Mouse (Mus musculus): ENCODE measurements around the gene Mif4gd. TPM values are rescaled to one million over a fixed set of nuclear protein-coding genes. Genes with fewer than 3 reads are reported as not detected.

The Mif4gd gene
- total RNA-seq (2014; rRNA removed): 12.2 and 16.9 TPM in 2 replicates
- polyA plus RNA-seq (2015; fragmentation: Nextera tagmentation; extraction: Ambion mirVana): 14.4 and 19.4 TPM in 2 replicates

GRCm38 (mm10) chr11:115612410-115613137, at the start of gene Mif4gd:
Gene Mif4gd (minus strand): TSS chr11:115612969.
- peak; percentile 71 for TF ChIP-seq CTCF (IDR thresholded peaks at IDR 0.05; ENCODE audit: low read depth)
- H3K4me1 ChIP-seq (ENCODE audit: insufficient read depth): peaks cover 14% of the 10 kb centered on the region
- peak within 1 kb of the TSS; percentile 69 for H3K4me2 ChIP-seq (ENCODE audit: low read depth)
- H3K27me3 ChIP-seq (ENCODE audit: insufficient read depth, low read length): no peaks in the 10 kb centered on the region
- peak; percentile 91 for ATAC-seq
- H3K36me3 ChIP-seq (ENCODE audit: insufficient read depth): peaks cover 26% of the 10 kb centered on the region
- peak within 1 kb of the TSS; percentile 67 for H3K9ac ChIP-seq
- under 1% methylated on average over 46 of the region's 80 CpGs for WGBS
- peak within 1 kb of the TSS; percentile 60 for H3K27ac ChIP-seq (ENCODE audit: low read depth, low read length)
- H3K4me3 ChIP-seq (ENCODE audit: low read depth, low read length): peak within 1 kb of the TSS; percentile 59
- peak; percentile 82 for DNase-seq
- H3K9me3 ChIP-seq (ENCODE audit: low read length): no peaks in the 10 kb centered on the region

GRCm38 (mm10) chr11:115660376-115660775, 47.6 kb upstream of the Mif4gd start:
- Histone ChIP-seq H3K9me3 (ENCODE audit: low read length) (no peaks in the 10 kb centered on the region), H3K36me3 (ENCODE audit: insufficient read depth) (no peaks in the 10 kb centered on the region), H3K4me3 (ENCODE audit: low read depth, low read length) (no peak overlapping the region), H3K9ac (no peak overlapping the region), H3K27me3 (ENCODE audit: insufficient read depth, low read length) (no peaks in the 10 kb centered on the region), H3K4me2 (ENCODE audit: low read depth) (no peak overlapping the region), H3K27ac (ENCODE audit: low read depth, low read length) (no peak overlapping the region), H3K4me1 (ENCODE audit: insufficient read depth) (no peaks in the 10 kb centered on the region)
- DNase-seq: no peak
- WGBS: 87% methylated on average over 4 of the region's 4 CpGs
- ATAC-seq: no peak
- no peak for TF ChIP-seq CTCF (IDR thresholded peaks at IDR 0.05; ENCODE audit: low read depth)

GRCm38 (mm10) chr11:115658521-115658920, 45.8 kb upstream of the Mif4gd start:
- TF ChIP-seq CTCF (IDR thresholded peaks at IDR 0.05; ENCODE audit: low read depth): no peak
- Histone ChIP-seq H3K9ac (no peak overlapping the region), H3K27me3 (ENCODE audit: insufficient read depth, low read length) (no peaks in the 10 kb centered on the region), H3K9me3 (ENCODE audit: low read length) (no peaks in the 10 kb centered on the region), H3K4me1 (ENCODE audit: insufficient read depth) (no peaks in the 10 kb centered on the region), H3K4me2 (ENCODE audit: low read depth) (no peak overlapping the region), H3K36me3 (ENCODE audit: insufficient read depth) (peaks cover 7% of the 10 kb centered on the region; the same call in 1 of the 2 replicates), H3K4me3 (ENCODE audit: low read depth, low read length) (no peak overlapping the region), H3K27ac (ENCODE audit: low read depth, low read length) (no peak overlapping the region)
- ATAC-seq: no peak
- 91% methylated on average over 6 of the region's 6 CpGs for WGBS
- no peak for DNase-seq

GRCm38 (mm10) chr11:115654128-115654527, 41.4 kb upstream of the Mif4gd start:
- H3K27me3 ChIP-seq (ENCODE audit: insufficient read depth, low read length): no peaks in the 10 kb centered on the region
- ATAC-seq (no peak), DNase-seq (no peak)
- no peak overlapping the region for H3K9ac ChIP-seq
- 64% methylated on average over 2 of the region's 2 CpGs for WGBS
- TF ChIP-seq CTCF (IDR thresholded peaks at IDR 0.05; ENCODE audit: low read depth): no peak
- H3K4me2 ChIP-seq (ENCODE audit: low read depth): no peak overlapping the region
- H3K4me3 ChIP-seq (ENCODE audit: low read depth, low read length): no peak overlapping the region
- H3K4me1 ChIP-seq (ENCODE audit: insufficient read depth): no peaks in the 10 kb centered on the region
- H3K9me3 ChIP-seq (ENCODE audit: low read length): no peaks in the 10 kb centered on the region
- H3K36me3 ChIP-seq (ENCODE audit: insufficient read depth): peaks cover 9% of the 10 kb centered on the region
- H3K27ac ChIP-seq (ENCODE audit: low read depth, low read length): no peak overlapping the region

- ATAC-seq: peak; percentile 69
- peaks cover 12% of the 10 kb centered on the region for H3K36me3 ChIP-seq (ENCODE audit: insufficient read depth)
- peak overlapping the region; percentile 57 for H3K27ac ChIP-seq (ENCODE audit: low read depth, low read length)
These were observed 40.4 kb upstream of the Mif4gd start for GRCm38 (mm10) chr11:115653194-115653593.

GRCm38 (mm10) chr11:115651680-115652079, 38.9 kb upstream of the Mif4gd start:
- Histone ChIP-seq H3K9me3 (ENCODE audit: low read length) (no peaks in the 10 kb centered on the region), H3K36me3 (ENCODE audit: insufficient read depth) (peaks cover 19% of the 10 kb centered on the region), H3K27ac (ENCODE audit: low read depth, low read length) (0 out of 2 replicates have a peak overlapping the region, but pooled peaks have one; percentile 29), H3K4me1 (ENCODE audit: insufficient read depth) (no peaks in the 10 kb centered on the region), H3K9ac (no peak overlapping the region), H3K4me3 (ENCODE audit: low read depth, low read length) (no peak overlapping the region), H3K4me2 (ENCODE audit: low read depth) (no peak overlapping the region), H3K27me3 (ENCODE audit: insufficient read depth, low read length) (no peaks in the 10 kb centered on the region)
- TF ChIP-seq CTCF (IDR thresholded peaks at IDR 0.05; ENCODE audit: low read depth): no peak
- 85% methylated on average over 3 of the region's 3 CpGs for WGBS
- ATAC-seq (no peak), DNase-seq (no peak)

More at GRCm38 (mm10) chr11:115653194-115653593, 40.4 kb upstream of the Mif4gd start:
- Histone ChIP-seq H3K27me3 (ENCODE audit: insufficient read depth, low read length) (no peaks in the 10 kb centered on the region), H3K4me3 (ENCODE audit: low read depth, low read length) (no peak overlapping the region), H3K4me1 (ENCODE audit: insufficient read depth) (no peaks in the 10 kb centered on the region), H3K9me3 (ENCODE audit: low read length) (no peaks in the 10 kb centered on the region), H3K9ac (no peak overlapping the region), H3K4me2 (ENCODE audit: low read depth) (no peak overlapping the region)
- peak; percentile 34 for DNase-seq
- WGBS: 74% methylated on average over 3 of the region's 3 CpGs
- no peak for TF ChIP-seq CTCF (IDR thresholded peaks at IDR 0.05; ENCODE audit: low read depth)

- TF ChIP-seq CTCF (IDR thresholded peaks at IDR 0.05; ENCODE audit: low read depth): no peak
- no peaks in the 10 kb centered on the region for H3K4me1 ChIP-seq (ENCODE audit: insufficient read depth)
- WGBS: 37% methylated on average over 10 of the region's 10 CpGs
- ATAC-seq: no peak
- H3K9me3 ChIP-seq (ENCODE audit: low read length): no peaks in the 10 kb centered on the region
- peak; percentile 57 for DNase-seq
- H3K36me3 ChIP-seq (ENCODE audit: insufficient read depth): peaks cover 28% of the 10 kb centered on the region
- no peaks in the 10 kb centered on the region for H3K27me3 ChIP-seq (ENCODE audit: insufficient read depth, low read length)
- no peak overlapping the region for H3K4me2 ChIP-seq (ENCODE audit: low read depth)
- H3K9ac ChIP-seq: no peak overlapping the region; the same call in 1 of the 2 replicates
- no peak overlapping the region for H3K4me3 ChIP-seq (ENCODE audit: low read depth, low read length)
- H3K27ac ChIP-seq (ENCODE audit: low read depth, low read length): peak overlapping the region; percentile 60
These were observed 36.9 kb upstream of the Mif4gd start for GRCm38 (mm10) chr11:115649706-115650105.
